In genomic region chr1:18637334-18637733, GRCm38 (mm10) we compare ENCODE assay signal across 25 mouse cellular contexts.
"Had no signal": no experiment of that assay in that cellular context is flagged by ENCODE, and none has a peak within 500 bp of the region (broad histone marks: within the 10 kb centered on the region; RNA-seq: fewer than 3 reads in every experiment).

No protein-coding gene starts in this region.

- H3K4me1 ChIP-seq: heart, embryonic 10.5 days; heart, embryonic 12.5 days; intestine, embryonic 15.5 days; limb, embryonic 10.5 days; limb, embryonic 12.5 days had no signal

- H3K4me2 ChIP-seq: heart, embryonic 12.5 days; hindbrain, embryonic 12.5 days; hindbrain, embryonic 14.5 days; intestine, embryonic 15.5 days; limb, embryonic 12.5 days had no signal

- DNase-seq: gastrocnemius, adult 2 months; gastrocnemius, postnatal 10 days; gastrocnemius, postnatal 25 days; heart, adult 18-20 months; heart, postnatal 10 days; heart, postnatal 4 days; kidney, adult 18-20 months; kidney, adult 8-10 months; kidney, postnatal 10 days; kidney, postnatal 25 days; kidney, postnatal 4 days; liver had no signal

- H3K9ac ChIP-seq: heart, embryonic 12.5 days; hindbrain, embryonic 12.5 days; hindbrain, embryonic 14.5 days; intestine, embryonic 15.5 days; limb, embryonic 12.5 days had no signal

- H3K9me3 ChIP-seq: heart, embryonic 10.5 days; heart, embryonic 12.5 days; hindbrain, embryonic 10.5 days; hindbrain, embryonic 12.5 days; intestine, embryonic 15.5 days; limb, embryonic 10.5 days; limb, embryonic 12.5 days had no signal

- H3K4me3 ChIP-seq: gastrocnemius, adult 2 months; heart, embryonic 10.5 days; heart, embryonic 12.5 days; hindbrain, embryonic 10.5 days; hindbrain, embryonic 12.5 days; intestine, embryonic 15.5 days; layer of hippocampus, adult 2 months; left cerebral cortex, adult 2 months; limb, embryonic 10.5 days; limb, embryonic 12.5 days had no signal

- H3K27me3 ChIP-seq: heart, embryonic 12.5 days; hindbrain, embryonic 12.5 days; intestine, embryonic 15.5 days; limb, embryonic 12.5 days had no signal

- ATAC-seq: hindbrain, embryonic 16.5 days; inflammation-experienced regulatory T-cells, adult 6 months; intestine, embryonic 15.5 days; intestine, postnatal 0 days had no signal

- H3K27ac ChIP-seq: gastrocnemius, adult 2 months; heart, embryonic 10.5 days; hindbrain, embryonic 10.5 days; hindbrain, embryonic 12.5 days; hindbrain, embryonic 14.5 days; intestine, embryonic 15.5 days; layer of hippocampus, adult 2 months; left cerebral cortex, adult 2 months; limb, embryonic 10.5 days; limb, embryonic 12.5 days had no signal

- H3K36me3 ChIP-seq: heart, embryonic 10.5 days; heart, embryonic 12.5 days; hindbrain, embryonic 10.5 days; hindbrain, embryonic 12.5 days; intestine, embryonic 15.5 days; limb, embryonic 10.5 days; limb, embryonic 12.5 days had no signal
